Mouse (Mus musculus) heart, embryonic 15.5 days (tissue): ENCODE results near the gene Tln1. TPM values are rescaled to one million over a fixed set of nuclear protein-coding genes. Genes with fewer than 3 reads are reported as not detected.
"Not testable (repeated sequence)": the region's sequence is repeated elsewhere in the genome, so short reads cannot be mapped to it uniquely, and the experiment has no call there.

Source experiments
- ATAC-seq: fragments of 200-750 bp; cut with Nextera tagmentation; replicated peaks from 2 replicates; pipeline ENCODE4 v1.8.0; 2017; ENCODE audit warnings: low read depth, moderate TSS enrichment; ENCODE audit not compliant: insufficient number of reproducible peaks, insufficient read depth, low FRiP score
- H3K27ac ChIP-seq: fragments of 300-500 bp; sonication (generic); 2 replicates; pipeline ENCODE4 v1.5.1; 2015; ENCODE audit warnings: mild to moderate bottlenecking, inconsistent platforms
- H3K27me3 ChIP-seq: fragments of 300-500 bp; sonication (generic); 2 replicates; pipeline ENCODE4 v1.6.1; 2015; ENCODE audit warnings: inconsistent platforms
- H3K36me3 ChIP-seq: fragments of 300-500 bp; sonication (generic); 2 replicates; pipeline ENCODE4 v1.6.1; 2015; ENCODE audit warnings: mild to moderate bottlenecking, inconsistent platforms
- H3K4me1 ChIP-seq: fragments of 300-500 bp; sonication (generic); replicated peaks from 2 replicates; pipeline ENCODE4 v1.6.1; 2015; ENCODE audit warnings: inconsistent platforms
- H3K4me2 ChIP-seq: fragments of 300-500 bp; sonication (generic); 2 replicates; pipeline ENCODE4 v1.6.1; 2015; ENCODE audit warnings: inconsistent platforms, mild to moderate bottlenecking, moderate library complexity
- H3K4me3 ChIP-seq: fragments of 300-500 bp; sonication (generic); 2 replicates; pipeline ENCODE4 v1.5.1; 2015; ENCODE audit warnings: mild to moderate bottlenecking, inconsistent platforms
- H3K9ac ChIP-seq: fragments of 300-500 bp; sonication (generic); 2 replicates; pipeline ENCODE4 v1.6.1; 2015; ENCODE audit warnings: mild to moderate bottlenecking, inconsistent platforms
- H3K9me3 ChIP-seq: fragments of 300-500 bp; sonication (generic); replicated peaks from 2 replicates; pipeline ENCODE4 v1.6.1; 2016; ENCODE audit warnings: inconsistent platforms
- WGBS: fragments of 180-500 bp; shearing (Covaris S2); methylation state at CpG from one replicate; pipeline ENCODE4 v1.1.7; 2015; ENCODE audit warnings: mixed read lengths; 5-methylcytosine and 5-hydroxymethylcytosine counted together
- polyA plus RNA-seq: library from polyadenylated mRNA; unstranded; fragments of >200 nt; fragmentation: Nextera tagmentation; extraction: Ambion mirVana; gene quantifications from 2 replicates; pipeline ENCODE4 v1.2.1, GENCODE M21; 2015

Gene Tln1
- polyA plus RNA-seq, 1 experiment from 2014 or later, result 77.6 TPM

DNA sequence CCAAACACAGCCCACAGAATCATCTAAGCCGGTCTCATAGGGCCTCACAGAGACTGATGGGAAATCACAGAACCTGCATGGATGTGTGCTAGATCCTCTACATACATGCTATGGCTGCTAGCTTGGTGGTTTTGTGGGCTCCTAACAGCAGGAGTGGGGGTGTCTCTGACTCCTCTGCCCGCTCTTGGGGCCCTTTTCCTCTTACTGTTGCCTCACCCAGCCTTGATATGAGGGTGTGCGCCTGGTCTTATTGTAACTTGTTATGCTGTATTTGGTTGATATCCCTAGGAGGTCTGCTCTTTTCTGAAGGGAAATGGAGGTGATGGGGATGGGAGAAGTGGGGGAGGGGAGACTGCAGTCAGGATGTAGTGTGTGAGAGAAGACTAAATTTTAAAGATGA is 72.9 kb downstream of the Tln1 start:
- H3K27me3 ChIP-seq, result no peaks in the 10 kb centered on the region
- H3K9ac ChIP-seq, result no peak overlapping the region
- no peak for ATAC-seq
- no peak overlapping the region for H3K27ac ChIP-seq
- WGBS, result 93% methylated on average over 3 of the region's 3 CpGs
- H3K4me1 ChIP-seq, result peaks cover 7% of the 10 kb centered on the region
- H3K9me3 ChIP-seq, result no peaks in the 10 kb centered on the region
- H3K4me3 ChIP-seq, result no peak overlapping the region
- no peak overlapping the region for H3K4me2 ChIP-seq
- H3K36me3 ChIP-seq, result no peaks in the 10 kb centered on the region

DNA sequence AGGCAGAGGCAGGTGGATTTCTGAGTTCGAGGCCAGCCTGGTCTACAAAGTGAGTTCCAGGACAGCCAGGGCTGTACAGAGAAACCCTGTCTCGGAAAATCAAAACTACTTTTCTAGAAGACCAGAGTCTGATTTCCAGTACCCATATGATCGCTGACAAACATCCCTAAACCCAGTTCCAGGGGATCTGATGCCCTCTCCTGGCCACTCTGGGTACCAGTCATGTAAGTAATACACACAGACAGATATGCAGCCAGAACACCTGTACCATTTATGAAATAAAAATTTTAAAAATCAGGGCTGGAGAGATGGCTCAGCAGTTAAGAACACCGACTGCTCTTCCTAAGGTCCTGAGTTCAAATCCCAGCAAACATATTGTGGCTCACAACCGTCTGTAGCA is 76.8 kb downstream of the Tln1 start:
- H3K9me3 ChIP-seq, H3K9ac ChIP-seq, ATAC-seq, H3K36me3 ChIP-seq, H3K27ac ChIP-seq, H3K27me3 ChIP-seq, H3K4me2 ChIP-seq, H3K4me3 ChIP-seq, H3K4me1 ChIP-seq: not testable (repeated sequence)
- WGBS, result 81% methylated on average over 5 of the region's 5 CpGs

DNA sequence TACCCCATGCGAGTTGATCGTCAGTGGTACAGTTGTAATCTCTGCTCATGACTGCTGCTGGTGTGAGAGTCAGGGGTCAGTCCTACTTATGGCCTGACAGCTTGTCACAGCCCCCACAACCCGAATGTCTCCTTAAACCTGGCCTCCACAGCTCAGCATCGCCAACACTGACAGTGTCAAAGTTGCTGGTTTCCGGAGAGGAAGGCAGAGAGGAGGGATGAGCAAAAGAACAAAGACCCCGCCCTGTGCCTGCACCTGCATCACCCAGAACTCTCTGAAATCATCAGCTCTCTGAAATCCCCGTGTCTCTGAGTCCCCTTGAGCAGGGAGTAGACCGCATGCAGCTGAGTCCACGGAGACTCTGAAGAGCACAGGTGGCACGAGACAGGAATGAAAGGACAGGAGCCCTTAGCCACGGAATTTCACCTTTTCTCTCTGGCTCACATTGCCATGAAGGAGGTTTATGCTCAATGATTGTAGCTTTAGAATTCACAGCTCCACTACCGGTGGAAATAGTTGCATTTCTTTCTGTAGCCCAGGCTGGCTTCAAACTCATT is 78.9 kb downstream of the Tln1 start, which contains the start of gene Sit1:
Gene Sit1 (minus strand): TSS at position 200 of the 557 bp plus-strand sequence.
- 52% methylated on average over 12 of the region's 12 CpGs for WGBS
- no peak within 1 kb of the TSS for H3K4me3 ChIP-seq
- no peak for ATAC-seq
- peaks cover 10% of the 10 kb centered on the region; the same call in 1 of the 2 replicates for H3K4me1 ChIP-seq
- no peaks in the 10 kb centered on the region for H3K36me3 ChIP-seq
- no peaks in the 10 kb centered on the region for H3K27me3 ChIP-seq
- H3K27ac ChIP-seq, result no peak within 1 kb of the TSS
- no peak within 1 kb of the TSS for H3K9ac ChIP-seq
- no peak within 1 kb of the TSS; the same call in 1 of the 2 replicates for H3K4me2 ChIP-seq
- no peaks in the 10 kb centered on the region for H3K9me3 ChIP-seq

DNA sequence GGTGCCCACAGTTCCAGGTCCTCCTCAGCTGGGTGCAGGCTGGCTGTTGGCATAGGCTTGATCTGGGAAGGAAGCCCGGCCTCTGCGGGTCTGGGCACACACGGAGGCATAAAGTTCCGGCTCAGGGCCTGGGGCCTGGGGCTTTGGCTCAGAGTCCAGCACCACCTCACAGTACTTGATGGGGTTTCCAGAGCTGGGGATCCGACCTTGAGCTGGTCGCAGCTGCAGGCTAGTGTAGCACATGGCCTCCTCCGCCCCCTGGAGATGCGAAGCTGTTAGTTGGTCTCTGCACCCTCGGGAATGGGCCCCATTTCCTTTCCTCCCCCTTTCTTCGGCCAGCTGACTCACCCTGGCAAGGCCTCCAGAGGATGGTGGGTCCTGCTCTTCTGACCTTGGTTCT is 79.9 kb downstream of the Tln1 start:
- Histone ChIP-seq H3K4me2 (no peak overlapping the region), H3K4me3 (no peak overlapping the region), H3K36me3 (no peaks in the 10 kb centered on the region), H3K9me3 (no peaks in the 10 kb centered on the region), H3K9ac (no peak overlapping the region), H3K4me1 (peaks cover 13% of the 10 kb centered on the region), H3K27me3 (no peaks in the 10 kb centered on the region), H3K27ac (no peak overlapping the region)
- WGBS, result 62% methylated on average over 10 of the region's 10 CpGs
- no peak; the same call in 1 of the 2 replicates for ATAC-seq

DNA sequence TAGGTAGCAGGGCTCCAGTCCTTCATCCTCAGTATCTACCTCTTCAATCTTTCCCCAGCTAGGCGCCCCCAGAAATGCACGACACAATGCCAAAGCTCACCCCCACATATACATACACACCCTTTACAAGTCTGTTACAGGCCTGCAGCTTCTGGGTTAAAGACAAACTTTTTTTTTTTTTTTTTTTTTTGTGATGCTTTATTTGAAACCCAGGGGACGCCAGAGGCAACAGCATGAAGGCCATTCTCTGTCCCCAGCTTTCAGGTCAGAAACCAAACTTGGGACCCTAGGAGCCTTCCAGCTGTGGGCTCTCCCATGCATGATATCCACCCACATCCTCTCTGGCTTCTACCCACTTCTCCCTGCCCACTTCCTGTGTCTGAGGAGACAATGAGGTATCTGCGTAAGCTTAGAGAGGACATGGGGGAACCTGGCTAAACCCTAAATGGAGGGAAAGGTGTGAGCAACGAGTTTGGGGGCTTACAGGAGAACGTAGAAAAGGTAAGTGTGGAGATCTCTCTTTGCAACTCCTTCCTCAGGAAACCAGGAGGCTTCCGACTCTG is 80.5 kb downstream of the Tln1 start:
- Histone ChIP-seq H3K4me3 (no peak overlapping the region), H3K27ac (no peak overlapping the region), H3K9me3 (no peaks in the 10 kb centered on the region), H3K9ac (no peak overlapping the region), H3K36me3 (no peaks in the 10 kb centered on the region), H3K4me1 (peaks cover 13% of the 10 kb centered on the region), H3K27me3 (no peaks in the 10 kb centered on the region), H3K4me2 (no peak overlapping the region)
- ATAC-seq, result no peak
- WGBS, result 61% methylated on average over 7 of the region's 7 CpGs

Other genes starting within 250 kb of the Tln1 start
- 14.7 and 17.2 TPM in 2 replicates for gene Rusc2, start 180.7 kb downstream of the Tln1 start, polyA plus RNA-seq
- 0.16 and 0.18 TPM in 2 replicates for gene Fam166b, start 133.6 kb downstream of the Tln1 start, polyA plus RNA-seq
- 3.1 and 5.8 TPM in 2 replicates for gene Tesk1, start 120.8 kb downstream of the Tln1 start, polyA plus RNA-seq
- gene Cd72, start 108.1 kb downstream of the Tln1 start, polyA plus RNA-seq, result 2.1 and 5.2 TPM in 2 replicates
- gene Sit1, start 79.0 kb downstream of the Tln1 start, polyA plus RNA-seq, result 0.10 and 1.4 TPM in 2 replicates
- 71.4 and 74.5 TPM in 2 replicates for gene Ccdc107, start 69.8 kb downstream of the Tln1 start, polyA plus RNA-seq
- 34.4 and 35.9 TPM in 2 replicates for gene Arhgef39, start 63.0 kb downstream of the Tln1 start, polyA plus RNA-seq
- 2.3 and 2.4 TPM in 2 replicates for gene Car9, start 55.7 kb downstream of the Tln1 start, polyA plus RNA-seq
- gene Tpm2, start 38.9 kb downstream of the Tln1 start, polyA plus RNA-seq, result 159 and 177 TPM in 2 replicates
- 53.1 and 61.3 TPM in 2 replicates for gene Creb3, start 359 bp downstream of the Tln1 start, polyA plus RNA-seq
- 14.6 and 22.0 TPM in 2 replicates for gene Rgp1, start 16.0 kb upstream of the Tln1 start, polyA plus RNA-seq
- 17.5 and 22.2 TPM in 2 replicates for gene Gba2, start 16.2 kb upstream of the Tln1 start, polyA plus RNA-seq
- 0.20 and 1.5 TPM in 2 replicates for gene Msmp, start 21.8 kb upstream of the Tln1 start, polyA plus RNA-seq
- gene Npr2, start 69.2 kb upstream of the Tln1 start, polyA plus RNA-seq, result 6.7 and 10.8 TPM in 2 replicates
- 0.30 and 0.77 TPM in 2 replicates for gene Spag8, start 90.9 kb upstream of the Tln1 start, polyA plus RNA-seq
- gene Hint2, start 93.8 kb upstream of the Tln1 start, polyA plus RNA-seq, result 150 and 188 TPM in 2 replicates
- gene Tmem8b, start 106.3 kb upstream of the Tln1 start, polyA plus RNA-seq, result 3.8 and 4.6 TPM in 2 replicates
- 1.6 and 4.0 TPM in 2 replicates for gene Fam221b, start 106.5 kb upstream of the Tln1 start, polyA plus RNA-seq
- not detected in 2 replicates for gene Olfr70, start 138.1 kb upstream of the Tln1 start, polyA plus RNA-seq
- gene Olfr71, start 147.6 kb upstream of the Tln1 start, polyA plus RNA-seq, result not detected in 2 replicates
- 1.1 and 1.5 TPM in 2 replicates for gene Hrct1, start 164.5 kb upstream of the Tln1 start, polyA plus RNA-seq
- 0.31 and 0.42 TPM in 2 replicates for gene Spaar, start 167.3 kb upstream of the Tln1 start, polyA plus RNA-seq
- gene Olfr159, start 208.3 kb upstream of the Tln1 start, polyA plus RNA-seq, result not detected in 2 replicates